Mouse (Mus musculus) CH12.LX (cell line): Measurements from ENCODE around the gene Lsp1. TPM values are rescaled to one million over a fixed set of nuclear protein-coding genes. Genes with fewer than 3 reads are reported as not detected.

Experiments used
- DNase-seq: peaks from one replicate; pipeline ENCODE4 v3.0.0-alpha.2; 2013; ENCODE audit errors: extremely low read depth
- H3K27ac ChIP-seq: 2 replicates; pipeline ENCODE4 v1.5.1; 2012; ENCODE audit warnings: low read depth, mild to moderate bottlenecking, control low read depth, moderate library complexity; ENCODE audit not compliant: insufficient read depth
- H3K27me3 ChIP-seq: replicated peaks from 2 replicates; pipeline ENCODE3; 2012; ENCODE audit warnings: inconsistent platforms
- H3K36me3 ChIP-seq, 2 experiments: replicated peaks in 1 of 2; 2 replicates each; pipeline versions ENCODE3 to v1.6.1; 2012; ENCODE audit warnings: inconsistent platforms in 1 of 2, low read length in 1 of 2, mild to moderate bottlenecking in 1 of 2, mixed read lengths in 1 of 2, moderate library complexity in 1 of 2; ENCODE audit not compliant: control insufficient read depth in 1 of 2, insufficient read depth in 1 of 2
- H3K4me1 ChIP-seq, 2 experiments: 2 replicates each; pipeline ENCODE4 v1.6.1; 2012; ENCODE audit warnings: inconsistent platforms in 1 of 2, moderate library complexity in 1 of 2; ENCODE audit not compliant: insufficient read depth in 2 of 2, control insufficient read depth in 1 of 2
- H3K4me2 ChIP-seq: 2 replicates; pipeline ENCODE4 v1.6.1; 2012; ENCODE audit warnings: low read depth, mild to moderate bottlenecking, control low read depth; ENCODE audit not compliant: poor library complexity, insufficient read depth, severe bottlenecking
- H3K4me3 ChIP-seq, 3 experiments: fragments of 150-350 bp in 1 of 3; sonication (generic) in 1 of 3; replicated peaks in 1 of 3; 2 replicates each; pipeline versions ENCODE3 to v1.5.1; 2011 to 2012; ENCODE audit warnings: low read depth in 2 of 3, low read length in 2 of 3, mild to moderate bottlenecking in 2 of 3, moderate library complexity in 2 of 3, control low read depth in 1 of 3, improper control_type of control experiment in 1 of 3, inconsistent platforms in 1 of 3, mixed read lengths in 1 of 3; ENCODE audit not compliant: poor library complexity in 1 of 3
- H3K79me2 ChIP-seq: replicated peaks from 2 replicates; pipeline ENCODE4 v1.6.1; 2012; ENCODE audit warnings: mild to moderate bottlenecking, moderate library complexity; ENCODE audit not compliant: control insufficient read depth, poor library complexity, insufficient read depth, severe bottlenecking; ENCODE audit errors: extremely low read depth
- H3K9ac ChIP-seq: 2 replicates; pipeline ENCODE4 v1.6.1; 2012; ENCODE audit warnings: low read depth, mild to moderate bottlenecking, control low read depth, moderate library complexity; ENCODE audit not compliant: insufficient read depth
- H3K9me3 ChIP-seq: replicated peaks from 2 replicates; pipeline ENCODE3; 2012; ENCODE audit warnings: low read length, inconsistent platforms, mixed read lengths
- CHD1 ChIP-seq: IDR thresholded peaks from 2 replicates; pipeline ENCODE4 v1.6.1; 2012; ENCODE audit warnings: low read depth, low read length, improper control_type of control experiment, inconsistent platforms
- CHD2 ChIP-seq: IDR thresholded peaks from 2 replicates; pipeline ENCODE4 v1.6.1; 2011; ENCODE audit warnings: low read length, improper control_type of control experiment
- EP300 ChIP-seq: IDR thresholded peaks from 2 replicates; pipeline ENCODE4 v1.6.1; 2011; ENCODE audit warnings: low read length, improper control_type of control experiment
- IRF4 ChIP-seq: IDR thresholded peaks from 2 replicates; pipeline ENCODE4 v1.6.1; 2014; ENCODE audit warnings: low read depth, mild to moderate bottlenecking, inconsistent platforms, low read length, improper control_type of control experiment
- JUND ChIP-seq: conservative IDR thresholded peaks from 2 replicates; pipeline ENCODE4 v1.6.1; 2011; ENCODE audit warnings: low read depth, low read length, improper control_type of control experiment
- MAFK ChIP-seq: IDR thresholded peaks from 2 replicates; pipeline ENCODE4 v1.6.1; 2011; ENCODE audit warnings: low read length, improper control_type of control experiment; ENCODE audit not compliant: insufficient replicate concordance
- MEF2A ChIP-seq: IDR thresholded peaks from 2 replicates; pipeline ENCODE4 v1.6.1; 2014; ENCODE audit warnings: low read depth, mild to moderate bottlenecking, inconsistent platforms, low read length, improper control_type of control experiment, borderline replicate concordance
- NRF1 ChIP-seq: IDR thresholded peaks from 2 replicates; pipeline ENCODE4 v1.6.1; 2014; ENCODE audit warnings: low read depth, mild to moderate bottlenecking, inconsistent platforms, low read length, improper control_type of control experiment, moderate library complexity
- RAD21 ChIP-seq: IDR thresholded peaks from 2 replicates; pipeline ENCODE4 v1.6.1; 2011; ENCODE audit warnings: low read depth, mild to moderate bottlenecking, low read length, improper control_type of control experiment, moderate library complexity
- SMC3 ChIP-seq: IDR thresholded peaks from 2 replicates; pipeline ENCODE4 v1.6.1; 2011; ENCODE audit warnings: low read depth, low read length, improper control_type of control experiment
- TBP ChIP-seq: conservative IDR thresholded peaks from 2 replicates; pipeline ENCODE4 v1.6.1; 2011; ENCODE audit warnings: low read depth, low read length, improper control_type of control experiment
- TCF12 ChIP-seq: IDR thresholded peaks from 2 replicates; pipeline ENCODE4 v1.6.1; 2014; ENCODE audit warnings: low read depth, mild to moderate bottlenecking, inconsistent platforms, low read length, improper control_type of control experiment
- USF1 ChIP-seq: IDR thresholded peaks from 2 replicates; pipeline ENCODE4 v1.6.1; 2014; ENCODE audit warnings: low read depth, mild to moderate bottlenecking, inconsistent platforms, low read length, improper control_type of control experiment
- ZKSCAN1 ChIP-seq: IDR thresholded peaks from 2 replicates; pipeline ENCODE4 v1.6.1; 2012; ENCODE audit warnings: low read depth, inconsistent platforms, low read length, improper control_type of control experiment, borderline replicate concordance
- ZNF384 ChIP-seq: IDR thresholded peaks from 2 replicates; pipeline ENCODE4 v1.6.1; 2012; ENCODE audit warnings: low read depth, low read length, improper control_type of control experiment, inconsistent platforms
- dilution Hi-C: fragments of 300-500 bp; cut with MboI; formaldehyde crosslinking; loops from 2 replicates; pipeline ENCODE4 v1.14.3; 2020; ENCODE audit warnings: low sequenced_read_pairs; ENCODE audit not compliant: extremely low pct_unique_long_range_greater_than_20kb, extremely low pct_ligation_motif_present
- in situ Hi-C: fragments of 300-500 bp; cut with MboI; formaldehyde crosslinking; loops from 3 replicates; pipeline ENCODE4 v1.14.3; 2019; ENCODE audit warnings: low sequenced_read_pairs, low pct_ligation_motif_present, low pct_unique_long_range_greater_than_20kb, mixed read lengths
- polyA plus RNA-seq: library from polyadenylated mRNA; unstranded; fragments of >175 nt; gene quantifications from 2 replicates; pipeline ENCODE4 v1.2.1, GENCODE M21; 2012; ENCODE audit warnings: low read depth; ENCODE audit not compliant: insufficient read length
- total RNA-seq, 2 experiments: library from RNA; depleted of rRNA; stranded (reverse); fragments of 300-350 nt in 1 of 2; fragments of >200 nt in 1 of 2; gene quantifications; 2 replicates each; pipeline ENCODE4 v1.2.3; 2012 to 2014

Gene Lsp1
- total and polyA plus RNA-seq, 3 experiments, result 364 to 715 (median 367) TPM

- Histone ChIP-seq H3K27ac (peak overlapping the region; percentile 70), H3K4me2 (peak overlapping the region; percentile 9; the same call in 1 of the 2 replicates)
Measured at GRCm38 (mm10) chr7:142458676-142459298, 1.8 kb upstream of the Lsp1 start.

GRCm38 (mm10) chr7:142459299-142459691 is 1.3 kb upstream of the Lsp1 start:
- peak overlapping the region; percentile 70 for H3K27ac ChIP-seq
- in situ Hi-C loops (loop anchor here (25.0 kb wide), 1 partner anchor 553 kb away; the partner anchor contains the start of gene Tspan32), dilution Hi-C loops (no loop called here)
- peaks cover 30% of the 10 kb centered on the region for H3K79me2 ChIP-seq
- peak overlapping the region; percentile 9; the same call in 1 of the 2 replicates for H3K4me2 ChIP-seq
- no peak overlapping the region for H3K4me3 ChIP-seq
- H3K9ac ChIP-seq, result no peak overlapping the region
- no peak for TF ChIP-seq SMC3
- TF ChIP-seq EP300, result 0 out of 2 replicates have a peak, but pooled peaks have one; percentile 9
- TF ChIP-seq TCF12, result 0 out of 2 replicates have a peak, but pooled peaks have one; percentile 8
- 0 out of 2 replicates have a peak, but pooled peaks have one; percentile 25 for TF ChIP-seq IRF4
- H3K9me3 ChIP-seq, result no peaks in the 10 kb centered on the region
- DNase-seq, result no peak
- H3K4me1 ChIP-seq, result peaks cover 42 to 65% of the 10 kb centered on the region in 2 experiments
- peaks cover 6 to 16% of the 10 kb centered on the region in 2 experiments for H3K36me3 ChIP-seq
- H3K27me3 ChIP-seq, result no peaks in the 10 kb centered on the region

More at GRCm38 (mm10) chr7:142458676-142459298, 1.8 kb upstream of the Lsp1 start:
- no peak for DNase-seq
- Histone ChIP-seq H3K4me3 (no peak overlapping the region), H3K27me3 (no peaks in the 10 kb centered on the region), H3K4me1 (peaks cover 37 to 60% of the 10 kb centered on the region in 2 experiments), H3K9me3 (no peaks in the 10 kb centered on the region), H3K36me3 (peaks cover 4 to 11% of the 10 kb centered on the region in 2 experiments), H3K79me2 (peaks cover 25% of the 10 kb centered on the region), H3K9ac (no peak overlapping the region)
- TF ChIP-seq MEF2A, result no peak
- TF ChIP-seq ZKSCAN1, result no peak
- TF ChIP-seq CHD1, result no peak
- TF ChIP-seq ZNF384, result no peak
- no peak for TF ChIP-seq RAD21
- no peak for TF ChIP-seq MAFK
- TF ChIP-seq JUND, result no peak
- TF ChIP-seq CHD2, result 0 out of 2 replicates have a peak, but pooled peaks have one; percentile 28
- TF ChIP-seq USF1, result no peak
- no peak for TF ChIP-seq NRF1
- TF ChIP-seq EP300, result peak; percentile 65
- no peak for TF ChIP-seq TBP
- dilution Hi-C loops, result no loop called here
- in situ Hi-C loops, result loop anchor here (25.0 kb wide), 1 partner anchor 554 kb away; the partner anchor contains the start of gene Tspan32
